Mouse (Mus musculus): Measurements from ENCODE around the gene 0610040J01Rik. TPM values are rescaled to one million over a fixed set of nuclear protein-coding genes. Genes with fewer than 3 reads are reported as not detected.

0610040J01Rik gene
- 1 to 10 TPM; 2.8 to 4.2 TPM for total RNA-seq (2021)
- long read RNA-seq, experiment 1, transcript 0610040J01Rik-201 (4 exons, 2,008 nt) = major isoform, 5 of 7 reads
- long read RNA-seq, experiment 1, partial matches to known transcripts = 0 of 7 reads
- long read RNA-seq, experiment 1, other reads (novel, unspliced or antisense) = 2 of 7 reads
- long read RNA-seq, experiment 2, transcript 0610040J01Rik-201 (4 exons, 2,008 nt) = major isoform, 5 of 6 reads
- long read RNA-seq, experiment 2, partial matches to known transcripts = 0 of 6 reads
- long read RNA-seq, experiment 2, other reads (novel, unspliced or antisense) = 1 of 6 reads

- DNase-seq = peak; percentile 58
These were observed at the start of gene 0610040J01Rik for GRCm38 (mm10) chr5:63811819-63812508. Gene 0610040J01Rik (plus strand): TSS chr5:63812363.

GRCm38 (mm10) chr5:63765886-63766285, 46.3 kb upstream of the 0610040J01Rik start:
- no peak for DNase-seq

- DNase-seq = no peak
These were observed 45.4 kb upstream of the 0610040J01Rik start for GRCm38 (mm10) chr5:63766715-63767114.

DNA sequence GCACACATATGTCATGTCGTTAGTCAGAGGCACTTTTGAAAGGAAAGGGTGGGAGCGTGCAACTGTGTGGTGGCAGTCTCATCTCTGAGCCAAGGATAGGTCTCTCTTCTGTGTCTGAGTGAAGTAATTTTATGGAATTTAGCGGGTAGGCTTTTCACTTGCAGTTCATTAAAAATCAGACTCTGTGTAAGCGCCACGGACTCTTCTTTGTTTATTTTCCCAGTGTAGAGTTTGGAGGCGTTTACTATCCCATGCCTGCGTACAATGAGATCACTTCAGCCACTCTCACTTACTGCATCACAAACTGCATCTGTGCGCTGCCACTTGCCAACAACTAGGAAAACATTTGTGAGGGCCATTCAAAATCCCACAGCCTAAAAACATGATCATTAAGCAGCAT, 44.7 kb upstream of the 0610040J01Rik start:
- DNase-seq = no peak

GRCm38 (mm10) chr5:63768220-63768619, 43.9 kb upstream of the 0610040J01Rik start:
- DNase-seq = no peak

GRCm38 (mm10) chr5:63772971-63773370, 39.2 kb upstream of the 0610040J01Rik start:
- no peak for DNase-seq

- no peak for DNase-seq
These were observed 38.6 kb upstream of the 0610040J01Rik start for GRCm38 (mm10) chr5:63773603-63774002.

GRCm38 (mm10) chr5:63788156-63788826, 23.9 kb upstream of the 0610040J01Rik start:
- no peak for DNase-seq

- DNase-seq = no peak
These were observed 324 bp downstream of the 0610040J01Rik start for GRCm38 (mm10) chr5:63812509-63812865.

- no peak for DNase-seq
These were observed 4.5 kb downstream of the 0610040J01Rik start for GRCm38 (mm10) chr5:63816643-63817042.

GRCm38 (mm10) chr5:63817270-63817669, 5.1 kb downstream of the 0610040J01Rik start:
- peak; percentile 24 for DNase-seq

- no peak for DNase-seq
These were observed 6.8 kb downstream of the 0610040J01Rik start for GRCm38 (mm10) chr5:63818975-63819374.

DNA sequence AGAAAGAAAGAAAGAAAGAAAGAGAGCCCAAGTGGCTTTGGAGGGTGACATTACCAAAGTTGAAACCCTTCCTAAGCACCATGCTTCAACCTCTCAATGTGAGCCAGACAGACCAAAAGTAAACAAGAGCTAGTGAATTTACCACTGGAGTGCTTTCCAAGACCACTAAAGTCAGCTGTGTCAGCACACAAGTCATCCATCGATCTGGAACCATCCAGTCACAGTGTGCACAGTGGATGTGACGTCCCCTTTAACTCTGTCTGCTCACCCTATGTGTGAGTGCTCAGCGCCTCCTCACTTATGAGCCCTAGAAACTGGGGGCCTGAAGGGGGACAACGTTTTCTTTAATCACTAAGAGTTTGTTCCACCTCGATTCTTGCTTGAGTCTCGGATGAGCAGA, 7.4 kb downstream of the 0610040J01Rik start:
- DNase-seq = no peak

- DNase-seq = no peak
These were observed 9.0 kb downstream of the 0610040J01Rik start for GRCm38 (mm10) chr5:63821176-63821575.

- DNase-seq = no peak
These were observed 9.7 kb downstream of the 0610040J01Rik start for GRCm38 (mm10) chr5:63821860-63822259.

DNA sequence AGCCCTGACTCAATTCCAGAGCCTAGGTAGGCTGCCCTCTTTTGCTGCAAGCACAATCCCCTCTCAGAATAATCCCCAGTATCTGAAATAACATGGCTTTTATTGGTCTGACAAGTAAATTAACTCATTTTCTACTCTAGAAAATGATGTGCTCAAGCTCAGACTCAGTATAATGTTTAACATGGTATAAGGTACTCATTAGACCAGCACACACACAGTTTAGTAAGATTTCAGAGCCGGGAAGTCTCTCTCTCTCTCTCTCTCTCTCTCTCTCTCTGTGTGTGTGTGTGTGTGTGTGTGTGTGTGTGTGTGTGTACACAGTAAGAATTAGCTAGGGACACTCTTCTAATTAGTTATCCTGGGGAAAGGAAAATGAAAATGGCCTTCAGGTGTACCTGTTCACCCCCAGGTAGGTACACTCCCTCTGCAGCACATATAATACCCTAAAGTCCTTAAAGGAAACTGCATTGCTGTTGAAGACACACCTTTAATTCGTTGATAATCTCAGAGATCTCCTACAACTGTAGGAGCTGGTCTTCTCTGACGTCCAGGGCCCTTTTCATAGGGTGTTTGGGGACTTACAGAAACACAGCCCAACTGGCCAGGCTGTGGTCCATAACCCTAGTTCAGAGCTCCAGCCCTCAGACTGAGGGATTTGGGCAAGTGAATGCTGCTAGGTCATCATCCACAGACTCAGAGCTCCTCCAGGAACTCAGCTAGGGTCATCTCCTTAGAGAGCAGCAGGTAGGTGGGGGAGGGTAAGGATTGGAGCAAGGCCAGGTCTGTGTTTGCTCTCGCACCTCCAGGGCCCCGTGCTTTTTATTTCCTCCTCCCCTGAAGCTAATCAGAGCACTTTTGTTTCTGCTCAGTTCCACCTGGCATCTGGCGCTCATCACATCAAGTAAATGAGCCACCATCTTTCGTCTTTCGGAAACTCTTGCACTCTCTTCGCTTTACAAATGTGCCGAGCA, 11.5 kb downstream of the 0610040J01Rik start:
- no peak for DNase-seq

DNA sequence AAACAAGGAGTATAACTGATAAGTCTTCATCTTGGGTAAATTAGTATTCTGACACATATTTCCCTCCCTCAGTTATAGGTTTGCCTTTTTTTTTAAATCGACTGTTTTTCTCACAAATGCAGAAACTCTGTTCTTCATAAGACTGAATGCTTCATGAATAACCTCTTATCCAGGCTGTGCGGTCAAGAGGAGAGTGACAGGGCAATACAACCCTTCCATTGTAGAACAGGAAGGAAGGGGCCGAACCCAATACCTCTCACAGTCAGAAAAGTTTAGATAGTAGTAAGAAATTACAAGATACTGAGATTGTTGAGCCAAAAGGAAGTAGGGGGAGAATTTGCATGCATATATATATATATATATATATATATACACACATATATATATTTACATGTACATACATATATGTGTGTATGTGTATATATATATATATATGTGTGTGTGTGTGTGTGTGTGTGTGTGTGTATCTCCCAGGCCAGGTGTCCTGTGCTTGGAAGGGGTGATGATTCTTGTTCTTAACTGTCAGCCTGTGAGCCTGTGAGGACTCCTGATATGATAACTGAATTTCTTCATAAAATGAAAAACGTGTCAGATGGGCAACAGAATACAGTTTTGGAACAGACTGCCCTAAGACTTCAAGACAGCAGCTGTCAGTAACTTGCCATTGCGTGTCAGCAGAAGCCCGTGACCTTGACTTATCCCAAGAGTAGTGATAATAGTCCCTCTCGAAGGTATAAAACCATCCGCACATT, 12.6 kb downstream of the 0610040J01Rik start:
- DNase-seq = no peak

GRCm38 (mm10) chr5:63825881-63826280, 13.7 kb downstream of the 0610040J01Rik start:
- DNase-seq = no peak

DNA sequence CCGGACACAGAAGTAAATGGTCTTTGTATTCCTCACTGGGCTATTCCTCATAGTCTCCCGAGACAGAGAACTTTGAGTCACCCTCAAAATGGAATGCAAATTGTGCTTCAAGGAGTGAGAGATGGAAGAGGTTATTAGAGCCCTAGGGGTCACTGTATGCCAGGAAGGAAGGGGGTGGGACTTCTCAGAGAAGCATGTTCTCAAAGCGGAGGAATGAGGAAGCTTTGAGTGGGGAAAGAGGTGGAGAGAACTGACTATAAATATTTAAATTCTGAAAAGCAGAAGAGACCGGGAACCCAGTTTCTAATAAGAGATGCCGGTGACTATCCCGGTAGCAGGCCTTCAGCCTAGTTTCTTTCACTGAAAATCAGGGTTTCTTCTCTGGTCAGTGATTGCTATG, 14.8 kb downstream of the 0610040J01Rik start:
- no peak for DNase-seq

- no peak for DNase-seq
These were observed 15.4 kb downstream of the 0610040J01Rik start for GRCm38 (mm10) chr5:63827415-63828053.

Data from gastrocnemius, postnatal 25 days (tissue).